10 mouse cellular contexts compared by ENCODE assay signal in the genomic region with DNA sequence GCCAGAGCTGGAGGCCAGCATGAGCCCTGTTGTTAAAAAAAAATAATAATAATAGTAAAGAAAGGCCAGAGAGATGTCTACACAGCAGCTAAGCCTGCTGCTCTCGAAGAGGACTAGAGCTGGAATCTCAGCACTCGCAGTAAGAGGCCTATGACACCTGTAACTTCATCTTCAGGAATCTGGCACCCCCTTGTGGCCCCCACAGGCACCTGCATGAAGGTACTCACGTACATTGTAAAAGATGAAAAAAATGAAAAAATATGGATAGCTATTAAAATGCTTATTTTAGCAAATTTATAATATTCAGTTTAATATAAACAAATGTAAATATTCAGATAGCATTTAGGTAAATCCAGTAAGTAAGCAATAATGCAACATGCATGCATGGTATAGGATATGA. TPM values are rescaled to one million over a fixed set of nuclear protein-coding genes. Genes with fewer than 3 reads are reported as not detected.
DNase-seq lines count a peak whose midpoint lies in the region; ATAC-seq lines count a peak whose summit lies in the region.
"Had no signal": no experiment of that assay in that cellular context is flagged by ENCODE, and none has a peak within 500 bp of the region (broad histone marks: within the 10 kb centered on the region; RNA-seq: fewer than 3 reads in every experiment).

No protein-coding gene starts in this region.

- peaks cover 23% of the 10 kb centered on the region; the same call in 1 of the 2 replicates for H3K36me3 ChIP-seq in liver, embryonic 12.5 days
- H3K36me3 ChIP-seq in forebrain, embryonic 15.5 days = peaks cover 8% of the 10 kb centered on the region; the same call in 1 of the 2 replicates
- peaks cover 22% of the 10 kb centered on the region for H3K36me3 ChIP-seq in hindbrain, embryonic 12.5 days

- no peak overlapping the region for H3K27ac ChIP-seq in liver, embryonic 12.5 days
- no peak overlapping the region for H3K27ac ChIP-seq in forebrain, embryonic 15.5 days (replicated peaks)
- no peak overlapping the region for H3K27ac ChIP-seq in hindbrain, embryonic 12.5 days
- H3K27ac ChIP-seq: limb, embryonic 10.5 days had no signal

- H3K4me3 ChIP-seq in liver, embryonic 12.5 days = no peak overlapping the region
- H3K4me3 ChIP-seq in forebrain, embryonic 15.5 days = no peak overlapping the region
- H3K4me3 ChIP-seq in hindbrain, embryonic 12.5 days = no peak overlapping the region
- H3K4me3 ChIP-seq: limb, embryonic 10.5 days; neural tube, embryonic 13.5 days had no signal

- DNase-seq in liver = peak; percentile 12
- peak; percentile 25 for DNase-seq in 416B (ENCODE audit: low read depth)
- peak; percentile 37 for DNase-seq in A20 (ENCODE audit: low read depth, low spot score)
- peak; percentile 29 for DNase-seq in ZHBTc4 (ENCODE audit: low read depth, low spot score)

- H3K4me2 ChIP-seq in liver, embryonic 12.5 days = no peak overlapping the region
- H3K4me2 ChIP-seq in forebrain, embryonic 15.5 days (replicated peaks) = no peak overlapping the region
- no peak overlapping the region for H3K4me2 ChIP-seq in hindbrain, embryonic 12.5 days (replicated peaks)
- H3K4me2 ChIP-seq: neural tube, embryonic 13.5 days had no signal

- H3K9me3 ChIP-seq in liver, embryonic 12.5 days (replicated peaks) = no peaks in the 10 kb centered on the region; the same call in 1 of the 2 replicates
- H3K9me3 ChIP-seq in forebrain, embryonic 15.5 days = no peaks in the 10 kb centered on the region
- no peaks in the 10 kb centered on the region for H3K9me3 ChIP-seq in hindbrain, embryonic 12.5 days (replicated peaks)
- H3K9me3 ChIP-seq: limb, embryonic 10.5 days had no signal

- no peaks in the 10 kb centered on the region for H3K4me1 ChIP-seq in liver, embryonic 12.5 days
- no peaks in the 10 kb centered on the region for H3K4me1 ChIP-seq in forebrain, embryonic 15.5 days
- no peaks in the 10 kb centered on the region for H3K4me1 ChIP-seq in hindbrain, embryonic 12.5 days
- H3K4me1 ChIP-seq: neural tube, embryonic 13.5 days had no signal

- ATAC-seq in liver, embryonic 12.5 days = no peak
- no peak for ATAC-seq in forebrain, embryonic 15.5 days (replicated peaks)
- ATAC-seq in hindbrain, embryonic 12.5 days (ENCODE audit: low FRiP score) = no peak

- WGBS in liver, embryonic 12.5 days (ENCODE audit: insufficient replicate concordance) = 85% methylated on average over 3 of the region's 3 CpGs
- WGBS in forebrain, embryonic 15.5 days = 97% methylated on average over 3 of the region's 3 CpGs
- WGBS in hindbrain, embryonic 12.5 days = 97% methylated on average over 3 of the region's 3 CpGs

- H3K27me3 ChIP-seq in liver, embryonic 12.5 days (replicated peaks) = no peaks in the 10 kb centered on the region
- H3K27me3 ChIP-seq in forebrain, embryonic 15.5 days = no peaks in the 10 kb centered on the region
- no peaks in the 10 kb centered on the region for H3K27me3 ChIP-seq in hindbrain, embryonic 12.5 days
- H3K27me3 ChIP-seq: neural tube, embryonic 13.5 days had no signal

- H3K9ac ChIP-seq in liver, embryonic 12.5 days = no peak overlapping the region
- H3K9ac ChIP-seq in forebrain, embryonic 15.5 days (replicated peaks) = no peak overlapping the region
- no peak overlapping the region for H3K9ac ChIP-seq in hindbrain, embryonic 12.5 days

RNA-seq across cellular contexts. Expression of gene Defb48, which starts 44.9 kb away (rescaled TPM):
- polyA plus RNA-seq in liver, embryonic 12.5 days (2016; fragmentation: Nextera tagmentation; extraction: Ambion mirVana) = not detected in 2 replicates
- not detected in 2 replicates for polyA plus RNA-seq in forebrain, embryonic 15.5 days (2015; fragmentation: Nextera tagmentation; extraction: Ambion mirVana)
- not detected in 2 replicates for polyA plus RNA-seq in hindbrain, embryonic 12.5 days (2016; fragmentation: Nextera tagmentation; extraction: Ambion mirVana)
- polyA plus RNA-seq: heart, embryonic 14.5 days; limb, embryonic 10.5 days; neural tube, embryonic 13.5 days had no signal

RNA-seq across cellular contexts. Expression of gene Defb47, which starts 58.4 kb away (rescaled TPM):
- polyA plus RNA-seq in liver, embryonic 12.5 days (2016; fragmentation: Nextera tagmentation; extraction: Ambion mirVana) = not detected in 2 replicates
- not detected in 2 replicates for polyA plus RNA-seq in forebrain, embryonic 15.5 days (2015; fragmentation: Nextera tagmentation; extraction: Ambion mirVana)
- polyA plus RNA-seq in hindbrain, embryonic 12.5 days (2016; fragmentation: Nextera tagmentation; extraction: Ambion mirVana) = not detected in 2 replicates
- polyA plus RNA-seq: heart, embryonic 14.5 days; limb, embryonic 10.5 days; neural tube, embryonic 13.5 days had no signal
